Comparison of ENCODE assay signal across 9 mouse cellular contexts in genomic region chr13:56575701-56576321, GRCm38 (mm10). TPM values are rescaled to one million over a fixed set of nuclear protein-coding genes. Genes with fewer than 3 reads are reported as not detected.
DNase-seq lines count a peak whose midpoint lies in the region; TF ChIP-seq lines count a peak whose summit lies in the region.
"Had no signal": no experiment of that assay in that cellular context is flagged by ENCODE, and none has a peak within 500 bp of the region (broad histone marks: within the 10 kb centered on the region; RNA-seq: fewer than 3 reads in every experiment).

No protein-coding gene starts in this region.

- peak; percentile 76 for TF ChIP-seq CTCF in cortical plate, adult 2 months (IDR thresholded peaks at IDR 0.05; ENCODE audit: extremely low read depth, insufficient read depth, low read length)

- H3K4me1 ChIP-seq in cortical plate, adult 2 months (ENCODE audit: control insufficient read depth, insufficient read depth, low read length) = no peaks in the 10 kb centered on the region

- no peak for TF ChIP-seq POLR2A in cortical plate, adult 2 months (IDR thresholded peaks at IDR 0.05; ENCODE audit: extremely low read depth, insufficient read depth, low read length)

- no peak overlapping the region for H3K27ac ChIP-seq in cortical plate, adult 2 months (ENCODE audit: insufficient read depth, low read length)
- H3K27ac ChIP-seq: hindbrain, embryonic 15.5 days had no signal

- DNase-seq in 416B (ENCODE audit: low read depth) = peak; percentile 79
- DNase-seq in R1 (ENCODE audit: low read depth, low spot score) = peak; percentile 85
- DNase-seq in heart, adult 9 months (ENCODE audit: low spot score in 2 of 2) = peak; percentile 85 to 87
- peak; percentile 84 for DNase-seq in kidney, postnatal 14 days
- peak; percentile 73 to 75 for DNase-seq in lung, adult 18-20 months
- DNase-seq in retina, postnatal 1 day = peak; percentile 72
- DNase-seq in thymus, postnatal 36 days = peak; percentile 63 to 70

- no peak overlapping the region for H3K4me3 ChIP-seq in cortical plate, adult 2 months (ENCODE audit: insufficient read depth, low read length)
- H3K4me3 ChIP-seq: hindbrain, embryonic 15.5 days had no signal

RNA-seq across cellular contexts. Expression of gene Lect2, which starts 27.5 kb away (rescaled TPM):
- not detected in 2 replicates for polyA plus RNA-seq in cortical plate, adult 2 months (2012; rRNA removed)

RNA-seq across cellular contexts. Expression of gene Tgfbi, which starts 33.5 kb away (rescaled TPM):
- polyA plus RNA-seq in cortical plate, adult 2 months (2012; rRNA removed) = 3.7 and 3.8 TPM in 2 replicates

RNA-seq across cellular contexts. Expression of gene Fbxl21, which starts 53.5 kb away (rescaled TPM):
- 5.5 and 6.1 TPM in 2 replicates for polyA plus RNA-seq in cortical plate, adult 2 months (2012; rRNA removed)
